Mouse (Mus musculus) lung, postnatal 36 days (tissue): ENCODE results near the gene Cyp46a1.
A peak's percentile ranks its signal among the peaks of the same experiment; 100 is the strongest.

Experiments
- DNase-seq: peaks from one replicate; pipeline ENCODE4 v3.0.0; 2022; ENCODE audit warnings: mixed read lengths

The Cyp46a1 gene

DNA sequence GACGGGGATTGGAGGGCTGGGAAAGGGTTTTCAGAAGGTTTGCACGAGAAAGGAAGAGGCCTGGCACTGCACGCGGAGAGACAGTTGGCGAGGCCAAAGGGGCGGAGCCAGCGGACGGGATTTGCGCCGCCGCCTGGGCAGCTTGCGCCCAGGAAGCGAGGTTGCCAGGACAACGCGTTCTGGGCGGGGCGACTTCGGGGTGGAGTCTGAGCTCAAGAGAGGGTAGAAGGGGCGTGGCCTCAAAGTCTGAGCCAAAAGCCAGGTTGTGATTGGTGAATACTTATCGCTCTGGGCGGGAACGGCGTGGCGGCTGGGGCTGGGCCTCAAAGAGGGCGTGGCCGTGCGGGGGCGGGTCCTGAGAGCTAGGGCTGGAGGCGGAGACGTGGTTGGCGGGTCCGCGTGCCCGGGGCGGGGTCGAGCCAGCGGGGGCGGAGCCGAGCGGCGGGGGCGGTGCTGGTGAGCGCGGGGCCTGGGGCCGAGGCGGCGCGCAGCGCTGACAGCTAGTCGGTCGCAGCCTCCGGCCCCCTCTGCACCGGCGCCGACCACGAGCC is at the start of gene Cyp46a1:
Gene Cyp46a1 (plus strand): TSS at position 487 of the 551 bp plus-strand sequence.
- peak; percentile 100 for DNase-seq

GRCm38 (mm10) chr12:108284455-108285224 is 49.5 kb upstream of the Cyp46a1 start:
- DNase-seq, result no peak

DNA sequence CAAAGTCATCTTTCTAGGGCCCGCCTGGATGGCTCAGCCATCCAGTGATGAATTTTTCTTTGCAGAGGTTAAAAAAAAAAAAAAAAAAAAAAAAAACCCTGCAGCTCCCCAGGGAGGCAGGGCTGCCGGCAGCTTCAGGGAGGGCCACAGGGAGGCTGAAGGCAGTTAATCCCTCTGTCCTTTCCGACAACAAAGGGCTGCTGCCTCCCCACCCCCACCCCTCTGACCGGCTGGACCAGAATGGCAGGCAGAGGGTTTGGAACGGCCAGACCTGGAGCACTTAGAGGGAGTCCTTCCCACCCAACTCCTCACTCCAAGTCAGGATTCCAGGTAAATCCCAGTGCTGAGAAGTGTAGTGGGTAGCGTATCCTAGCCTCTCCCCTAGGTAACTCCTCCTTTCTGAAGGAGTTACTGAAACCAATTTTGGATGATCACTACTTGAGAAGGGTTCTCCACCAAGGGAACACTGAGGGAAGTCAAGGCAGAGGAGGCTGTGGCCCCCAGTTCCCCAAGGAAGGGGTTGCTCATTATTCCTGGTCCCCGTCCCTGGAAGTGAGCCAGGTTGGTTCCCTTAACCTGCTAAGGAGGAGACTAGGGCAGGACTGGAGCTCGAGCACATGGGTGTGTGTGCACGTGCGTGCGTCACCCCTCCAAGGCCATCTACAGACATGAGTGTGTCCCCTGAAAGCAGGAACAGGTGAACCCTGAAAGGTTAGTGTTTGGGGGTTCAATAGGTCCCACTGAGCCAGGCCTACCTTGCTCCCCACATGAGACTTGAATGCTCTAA is 48.8 kb upstream of the Cyp46a1 start:
- no peak for DNase-seq

DNA sequence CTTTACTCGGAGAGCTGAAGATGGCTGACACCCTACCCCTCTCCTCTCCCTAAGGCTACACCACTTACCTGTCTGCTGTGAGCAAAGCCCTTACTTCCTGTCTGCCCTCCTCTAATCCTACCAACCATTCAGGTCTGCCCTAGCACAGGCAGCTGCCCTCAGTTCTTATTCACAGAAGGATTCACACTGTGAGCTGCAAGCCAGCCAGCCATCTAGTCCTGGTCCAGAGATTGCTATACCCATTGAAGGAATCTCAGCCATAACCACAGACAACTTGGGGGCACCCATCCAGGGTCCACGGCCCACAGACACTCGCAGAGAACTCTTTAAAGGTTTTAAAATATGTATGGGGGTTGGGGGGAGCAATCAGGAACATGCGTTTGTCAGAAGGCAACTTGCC is 47.8 kb upstream of the Cyp46a1 start:
- DNase-seq, result no peak

DNA sequence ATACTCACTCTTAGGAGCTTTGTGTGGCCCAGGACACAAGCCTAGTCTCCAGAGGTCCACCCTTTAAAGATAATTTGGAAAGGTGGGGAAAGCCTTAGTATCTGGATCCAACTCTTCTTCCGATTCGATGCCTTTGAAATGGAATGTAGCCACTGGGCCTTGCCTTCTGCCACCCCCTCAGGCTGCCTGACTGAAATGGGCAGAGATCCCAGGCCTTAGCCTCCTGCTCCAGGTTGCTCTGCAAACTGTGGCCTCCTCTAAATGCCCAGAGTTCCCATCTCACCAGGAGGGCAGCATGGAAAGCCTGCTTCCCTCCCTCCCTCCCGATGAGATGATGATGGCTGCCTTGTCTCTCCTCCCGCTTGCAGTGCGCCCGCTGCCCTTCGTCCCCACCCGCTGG is 47.2 kb upstream of the Cyp46a1 start:
- DNase-seq, result no peak

DNA sequence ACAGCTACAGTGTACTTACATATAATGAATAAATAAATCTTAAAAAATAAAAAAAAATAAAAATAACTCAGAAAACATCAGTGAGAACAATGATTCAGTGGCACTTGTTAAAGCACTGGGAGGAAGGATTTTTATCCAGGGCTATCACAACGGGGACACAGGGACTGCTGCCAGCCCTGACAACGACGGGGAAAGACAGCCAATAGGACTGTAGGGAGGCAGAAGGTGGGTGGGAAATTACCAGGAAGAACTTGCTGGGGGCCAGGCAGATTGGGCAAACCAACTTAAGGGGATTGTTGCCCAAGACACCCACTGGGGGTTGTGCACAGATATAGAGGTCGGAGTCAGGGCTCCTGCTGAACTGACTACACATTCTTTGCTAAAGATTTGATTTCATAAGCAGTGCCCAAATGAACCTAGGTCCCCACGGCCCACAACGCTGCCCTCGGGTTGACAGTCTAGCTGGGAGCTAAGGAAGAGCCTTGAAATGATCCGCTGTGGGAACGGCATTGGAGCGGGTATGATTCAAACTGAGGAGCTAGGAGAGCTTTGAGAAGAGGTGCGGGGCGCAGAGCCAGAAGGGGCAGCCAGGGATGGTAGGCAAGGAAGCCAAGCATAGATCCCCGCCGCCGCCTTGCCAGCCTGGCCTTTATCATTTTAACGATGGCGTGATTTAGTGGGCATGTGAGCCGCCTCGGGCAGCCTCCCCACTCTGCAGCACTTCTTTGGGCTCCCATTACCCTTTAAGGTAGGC is 45.9 kb upstream of the Cyp46a1 start:
- no peak for DNase-seq

GRCm38 (mm10) chr12:108292419-108292818 is 41.8 kb upstream of the Cyp46a1 start:
- no peak for DNase-seq

GRCm38 (mm10) chr12:108292957-108293356 is 41.2 kb upstream of the Cyp46a1 start:
- DNase-seq, result peak; percentile 86

DNA sequence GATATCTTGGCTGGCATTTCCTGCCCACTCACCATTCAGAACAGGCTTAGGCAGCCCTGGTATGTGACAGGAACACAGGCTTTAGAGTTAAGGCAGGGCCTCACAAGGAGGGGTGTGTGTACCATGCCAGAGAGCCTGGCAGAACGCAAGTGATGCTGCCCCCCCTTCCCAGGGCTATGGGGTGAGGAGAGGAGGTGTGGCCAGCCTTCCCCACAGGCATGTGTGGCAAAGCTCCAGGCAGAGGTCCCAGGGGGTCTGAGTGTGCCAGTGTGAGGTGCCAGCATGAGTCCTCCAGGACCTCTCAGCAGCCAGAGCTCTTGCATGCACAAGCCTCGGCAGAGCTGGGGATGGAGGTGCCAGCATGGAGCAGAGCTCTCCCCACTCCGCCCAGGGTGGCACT is 39.6 kb upstream of the Cyp46a1 start:
- peak; percentile 51 for DNase-seq

- no peak for DNase-seq
Observed at GRCm38 (mm10) chr12:108297033-108297432, 37.1 kb upstream of the Cyp46a1 start.

GRCm38 (mm10) chr12:108301006-108301405 is 33.2 kb upstream of the Cyp46a1 start:
- DNase-seq, result peak; percentile 65

DNA sequence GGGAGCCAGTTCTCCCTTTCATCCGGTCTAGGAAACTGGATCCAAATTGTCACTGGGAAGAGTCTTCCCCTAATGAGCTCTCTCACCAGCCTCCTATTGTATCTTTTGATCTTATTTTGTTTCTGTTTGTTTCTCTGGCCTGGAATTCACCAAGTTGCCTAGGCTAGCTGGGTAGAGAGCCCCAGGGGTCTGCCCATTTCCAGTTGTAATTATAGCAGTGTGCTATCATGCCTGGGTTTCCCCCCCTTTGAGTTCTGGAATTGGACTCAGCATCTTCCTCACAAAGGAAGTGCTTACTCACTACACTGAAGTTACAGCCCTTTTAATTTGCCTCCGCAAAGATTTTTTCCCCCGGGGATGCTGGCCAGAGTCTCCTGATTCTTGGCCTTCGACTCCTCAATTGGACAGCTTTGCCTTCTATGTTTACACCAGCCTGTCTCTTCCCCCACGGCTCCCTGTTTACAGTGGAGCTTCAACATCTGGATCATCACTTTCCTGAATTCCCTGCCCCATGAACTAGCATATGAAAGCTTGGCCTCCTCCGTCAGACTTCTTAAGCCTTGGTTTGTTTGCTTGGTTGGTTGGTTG is 30.3 kb upstream of the Cyp46a1 start:
- DNase-seq, result no peak

GRCm38 (mm10) chr12:108305172-108305571 is 29.0 kb upstream of the Cyp46a1 start:
- DNase-seq, result no peak

DNA sequence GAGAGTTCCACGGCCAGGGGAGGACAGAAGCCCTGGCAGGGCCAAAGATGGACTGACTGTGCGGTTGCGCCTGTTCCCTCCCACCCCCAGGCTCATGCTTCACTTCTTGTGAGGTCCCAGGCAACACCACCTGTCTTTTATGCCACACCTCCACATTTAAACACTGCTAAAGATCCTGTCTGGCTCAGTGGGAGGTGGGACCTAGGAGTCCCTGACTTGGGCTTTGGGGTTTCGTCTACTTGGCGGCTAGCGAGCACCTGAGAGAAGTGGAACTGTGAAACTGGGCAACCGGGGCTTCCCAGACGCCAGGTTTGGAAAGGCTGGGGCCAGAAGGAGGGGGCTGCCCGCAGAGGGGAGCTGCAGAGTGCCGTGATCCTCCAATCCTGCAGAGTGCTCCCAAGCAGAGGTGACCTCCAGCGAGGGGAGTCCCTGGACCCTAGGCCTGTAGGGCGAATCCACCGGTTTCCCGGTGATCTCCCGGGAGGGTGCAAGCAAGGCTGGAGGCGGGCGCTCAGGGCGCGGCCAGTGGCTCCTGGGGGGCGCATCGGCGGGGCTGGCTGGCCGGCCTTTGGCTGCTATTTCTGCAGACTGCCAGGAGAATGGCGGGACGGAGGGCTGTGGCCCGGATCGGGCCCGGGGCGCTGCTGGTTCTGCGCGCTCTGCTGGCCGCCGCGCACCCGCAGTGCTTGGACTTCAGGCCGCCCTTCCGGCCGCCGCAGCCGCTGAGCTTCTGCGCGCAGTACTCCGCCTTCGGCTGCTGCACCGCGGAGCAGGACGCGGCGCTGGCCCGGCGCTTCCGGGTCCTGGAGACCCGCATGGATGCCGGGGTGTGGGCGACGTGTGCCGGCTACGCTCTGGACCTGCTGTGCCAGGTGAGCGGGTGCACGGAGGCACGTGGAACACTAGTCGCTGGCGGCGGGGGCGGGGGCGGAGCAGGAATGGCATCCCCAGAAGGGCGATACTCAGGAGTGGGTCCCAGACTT is 28.1 kb upstream of the Cyp46a1 start, which contains the start of gene Hhipl1:
Gene Hhipl1 (plus strand): TSS at position 459 of the 983 bp plus-strand sequence.
- DNase-seq, result peak; percentile 34

GRCm38 (mm10) chr12:108307553-108307952 is 26.6 kb upstream of the Cyp46a1 start:
- peak; percentile 48 for DNase-seq

GRCm38 (mm10) chr12:108308363-108308856 is 25.8 kb upstream of the Cyp46a1 start:
- peak; percentile 38 for DNase-seq

- peak; percentile 74 for DNase-seq
Observed at GRCm38 (mm10) chr12:108309116-108309794, 24.9 kb upstream of the Cyp46a1 start.

DNA sequence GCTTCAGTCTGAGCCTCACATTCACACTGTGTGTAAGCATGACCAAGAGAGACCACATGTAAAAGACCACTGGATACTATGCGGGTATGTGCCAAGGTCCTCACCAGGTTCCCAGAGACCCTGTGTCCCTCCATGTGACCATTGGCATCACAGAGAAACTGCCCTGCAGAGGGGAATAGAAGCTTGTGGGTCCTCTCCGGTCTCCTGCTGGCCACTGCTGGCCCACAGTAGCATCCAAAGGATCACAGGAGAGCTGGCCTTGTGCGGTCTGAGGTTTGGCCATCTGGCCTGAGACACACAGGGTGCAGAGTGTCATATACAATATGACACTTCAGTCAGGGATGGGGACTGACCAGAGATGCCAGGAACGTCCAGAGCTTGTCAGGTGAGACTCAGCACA is 24.1 kb upstream of the Cyp46a1 start:
- no peak for DNase-seq

DNA sequence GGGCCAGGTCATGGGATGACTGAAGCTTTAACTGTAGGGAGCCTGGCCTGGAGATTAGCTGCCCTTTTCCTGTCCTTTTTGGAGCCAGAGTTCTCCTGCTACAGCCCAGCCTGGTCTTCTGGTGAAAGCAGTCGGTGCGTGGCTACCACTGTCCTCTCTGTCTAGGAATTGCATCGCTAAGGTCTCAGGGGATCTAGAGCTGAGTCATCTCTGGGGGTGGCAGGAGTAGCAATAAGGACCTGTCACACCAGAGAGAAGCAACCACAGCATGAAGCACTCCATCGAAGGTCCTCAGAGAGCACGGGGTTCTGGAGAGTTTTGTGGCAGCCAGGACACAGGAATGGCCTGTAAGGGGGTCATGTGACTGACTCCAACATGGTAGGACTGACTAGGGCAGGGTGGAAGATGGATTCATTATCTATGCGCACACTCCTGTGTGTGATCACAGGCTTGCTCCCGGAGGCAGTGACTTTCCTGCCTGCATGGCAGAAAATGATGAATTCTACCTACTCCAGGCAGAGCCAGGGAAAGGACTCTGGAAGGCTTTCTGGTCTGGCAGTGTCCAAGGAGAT is 23.6 kb upstream of the Cyp46a1 start:
- DNase-seq, result no peak

DNA sequence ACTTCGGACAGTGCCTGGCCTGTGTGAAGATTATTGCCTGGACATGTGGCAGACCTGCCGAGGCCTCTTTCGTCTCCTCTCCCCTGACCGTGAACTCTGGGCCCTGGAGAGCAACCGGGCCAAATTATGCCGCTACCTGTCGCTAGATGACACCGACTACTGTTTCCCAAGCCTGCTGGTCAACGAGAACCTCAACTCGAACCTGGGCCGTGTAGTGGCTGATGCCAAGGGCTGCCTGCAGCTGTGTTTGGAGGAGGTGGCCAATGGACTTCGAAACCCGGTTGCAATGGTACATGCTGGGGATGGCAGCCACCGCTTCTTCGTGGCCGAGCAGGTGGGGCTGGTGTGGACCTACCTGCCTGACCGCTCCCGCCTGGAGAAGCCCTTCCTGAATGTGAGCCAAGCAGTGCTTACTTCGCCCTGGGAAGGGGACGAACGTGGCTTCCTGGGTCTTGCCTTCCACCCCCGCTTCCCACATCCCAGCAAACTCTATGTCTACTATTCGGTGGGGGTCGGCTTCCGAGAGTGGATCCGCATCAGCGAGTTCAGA is 22.4 kb upstream of the Cyp46a1 start:
- no peak for DNase-seq
